Mouse (Mus musculus): ENCODE measurements around the gene Rnf135. TPM values are rescaled to one million over a fixed set of nuclear protein-coding genes. Genes with fewer than 3 reads are reported as not detected.
A peak's percentile ranks its signal among the peaks of the same experiment; 100 is the strongest.
"Not testable (repeated sequence)": the region's sequence is repeated elsewhere in the genome, so short reads cannot be mapped to it uniquely, and the experiment has no call there.

Gene Rnf135
- polyA plus RNA-seq (2012; rRNA removed), result 2.0 and 2.1 TPM in 2 replicates

GRCm38 (mm10) chr11:80183705-80184255 is at the start of gene Rnf135:
Rnf135 (plus strand) TSS chr11:80183851.
- DNase-seq (ENCODE audit: low read depth), result peak; percentile 86
- no peak for TF ChIP-seq CTCF (IDR thresholded peaks at IDR 0.05; ENCODE audit: borderline replicate concordance, extremely low read depth, insufficient read depth, insufficient read length)
- TF ChIP-seq POLR2A (IDR thresholded peaks at IDR 0.05; ENCODE audit: borderline replicate concordance, extremely low read depth, insufficient read depth, insufficient read length, poor library complexity, severe bottlenecking), result peak; percentile 22; the same call in 1 of the 2 replicates

GRCm38 (mm10) chr11:80134744-80135143 is 48.9 kb upstream of the Rnf135 start:
- DNase-seq (ENCODE audit: low read depth), result peak; percentile 20
- TF ChIP-seq CTCF (IDR thresholded peaks at IDR 0.05; ENCODE audit: borderline replicate concordance, extremely low read depth, insufficient read depth, insufficient read length), result no peak
- no peak for TF ChIP-seq POLR2A (IDR thresholded peaks at IDR 0.05; ENCODE audit: borderline replicate concordance, extremely low read depth, insufficient read depth, insufficient read length, poor library complexity, severe bottlenecking)

- no peak for TF ChIP-seq POLR2A (IDR thresholded peaks at IDR 0.05; ENCODE audit: borderline replicate concordance, extremely low read depth, insufficient read depth, insufficient read length, poor library complexity, severe bottlenecking)
- no peak for TF ChIP-seq CTCF (IDR thresholded peaks at IDR 0.05; ENCODE audit: borderline replicate concordance, extremely low read depth, insufficient read depth, insufficient read length)
- no peak for DNase-seq (ENCODE audit: low read depth)
These were observed 47.5 kb upstream of the Rnf135 start for GRCm38 (mm10) chr11:80135954-80136683.

- TF ChIP-seq POLR2A (IDR thresholded peaks at IDR 0.05; ENCODE audit: borderline replicate concordance, extremely low read depth, insufficient read depth, insufficient read length, poor library complexity, severe bottlenecking), result no peak
- TF ChIP-seq CTCF (IDR thresholded peaks at IDR 0.05; ENCODE audit: borderline replicate concordance, extremely low read depth, insufficient read depth, insufficient read length), result no peak
- DNase-seq (ENCODE audit: low read depth), result no peak
These were observed 46.9 kb upstream of the Rnf135 start for GRCm38 (mm10) chr11:80136786-80137185.

GRCm38 (mm10) chr11:80137773-80138172 is 45.9 kb upstream of the Rnf135 start:
- TF ChIP-seq CTCF (IDR thresholded peaks at IDR 0.05; ENCODE audit: borderline replicate concordance, extremely low read depth, insufficient read depth, insufficient read length), result no peak
- no peak for TF ChIP-seq POLR2A (IDR thresholded peaks at IDR 0.05; ENCODE audit: borderline replicate concordance, extremely low read depth, insufficient read depth, insufficient read length, poor library complexity, severe bottlenecking)
- no peak for DNase-seq (ENCODE audit: low read depth)

- DNase-seq (ENCODE audit: low read depth), result peak; percentile 95
- TF ChIP-seq CTCF (IDR thresholded peaks at IDR 0.05; ENCODE audit: borderline replicate concordance, extremely low read depth, insufficient read depth, insufficient read length), result no peak
- peak; percentile 82; the same call in 1 of the 2 replicates for TF ChIP-seq POLR2A (IDR thresholded peaks at IDR 0.05; ENCODE audit: borderline replicate concordance, extremely low read depth, insufficient read depth, insufficient read length, poor library complexity, severe bottlenecking)
These were observed 41.7 kb upstream of the Rnf135 start, which contains the start of gene Tefm for GRCm38 (mm10) chr11:80141825-80142521. Tefm (minus strand) TSS chr11:80142175.

GRCm38 (mm10) chr11:80142872-80143271 is 40.8 kb upstream of the Rnf135 start:
- no peak for DNase-seq (ENCODE audit: low read depth)
- TF ChIP-seq CTCF (IDR thresholded peaks at IDR 0.05; ENCODE audit: borderline replicate concordance, extremely low read depth, insufficient read depth, insufficient read length) (no peak), POLR2A (IDR thresholded peaks at IDR 0.05; ENCODE audit: borderline replicate concordance, extremely low read depth, insufficient read depth, insufficient read length, poor library complexity, severe bottlenecking) (no peak)

GRCm38 (mm10) chr11:80145787-80146275 is 37.8 kb upstream of the Rnf135 start:
- TF ChIP-seq POLR2A (IDR thresholded peaks at IDR 0.05; ENCODE audit: borderline replicate concordance, extremely low read depth, insufficient read depth, insufficient read length, poor library complexity, severe bottlenecking) (no peak), CTCF (IDR thresholded peaks at IDR 0.05; ENCODE audit: borderline replicate concordance, extremely low read depth, insufficient read depth, insufficient read length) (no peak)
- no peak for DNase-seq (ENCODE audit: low read depth)

- no peak for DNase-seq (ENCODE audit: low read depth)
- TF ChIP-seq POLR2A (IDR thresholded peaks at IDR 0.05; ENCODE audit: borderline replicate concordance, extremely low read depth, insufficient read depth, insufficient read length, poor library complexity, severe bottlenecking) (no peak), CTCF (IDR thresholded peaks at IDR 0.05; ENCODE audit: borderline replicate concordance, extremely low read depth, insufficient read depth, insufficient read length) (no peak)
These were observed 35.9 kb upstream of the Rnf135 start for GRCm38 (mm10) chr11:80147748-80148147.

GRCm38 (mm10) chr11:80148313-80148712 is 35.3 kb upstream of the Rnf135 start:
- peak; percentile 16 for DNase-seq (ENCODE audit: low read depth)
- TF ChIP-seq POLR2A (IDR thresholded peaks at IDR 0.05; ENCODE audit: borderline replicate concordance, extremely low read depth, insufficient read depth, insufficient read length, poor library complexity, severe bottlenecking), result no peak
- no peak for TF ChIP-seq CTCF (IDR thresholded peaks at IDR 0.05; ENCODE audit: borderline replicate concordance, extremely low read depth, insufficient read depth, insufficient read length)

- DNase-seq (ENCODE audit: low read depth), result not testable (repeated sequence)
These were observed 34.7 kb upstream of the Rnf135 start for GRCm38 (mm10) chr11:80148974-80149373.

Data from brain, embryonic 14.5 days (tissue).